ENCODE assay signal across 18 mouse cellular contexts in the genomic region with DNA sequence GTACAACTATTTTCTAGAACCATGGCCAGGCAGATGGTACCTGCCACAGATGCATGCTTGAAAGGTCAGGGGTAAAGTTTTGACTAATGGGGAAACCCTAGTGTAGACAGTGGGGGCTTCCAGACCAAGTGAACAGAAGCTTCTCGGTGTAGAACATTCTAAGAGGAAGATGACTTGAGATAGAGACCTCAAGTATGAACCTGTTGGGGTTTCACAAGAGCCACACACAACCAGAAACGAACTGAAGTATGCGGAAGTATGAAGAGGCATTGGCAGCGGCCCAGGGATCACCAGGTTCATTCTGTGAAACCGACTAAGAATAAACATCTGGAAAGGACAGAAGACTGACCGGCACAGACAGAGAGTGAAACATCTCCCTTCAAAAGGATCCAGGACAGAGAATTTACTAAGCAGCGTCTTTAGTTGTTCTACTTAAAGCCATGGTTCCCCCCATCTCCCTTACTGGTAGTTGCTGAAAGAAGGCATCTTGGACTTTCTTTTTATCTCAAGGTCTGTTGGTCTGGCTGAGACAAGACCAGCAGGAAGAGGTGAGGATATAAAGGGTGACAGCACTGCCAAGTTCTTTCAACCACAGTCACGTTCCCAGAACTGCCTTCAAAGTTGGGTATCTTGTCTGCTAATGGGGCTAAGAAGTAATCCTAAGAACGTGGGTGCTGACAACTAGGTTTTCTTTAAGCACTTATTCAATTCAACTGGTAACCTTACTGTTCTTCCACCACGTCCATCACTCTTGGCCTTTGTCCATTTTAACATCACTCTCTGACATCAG. TPM values are rescaled to one million over a fixed set of nuclear protein-coding genes. Genes with fewer than 3 reads are reported as not detected.
DNase-seq lines count a peak whose midpoint lies in the region; ATAC-seq and TF ChIP-seq lines count a peak whose summit lies in the region.
"Had no signal": no experiment of that assay in that cellular context is flagged by ENCODE, and none has a peak within 500 bp of the region (broad histone marks: within the 10 kb centered on the region; RNA-seq: fewer than 3 reads in every experiment).

No protein-coding gene starts in this region.

- H3K79me2 ChIP-seq in heart, adult 2 months (replicated peaks; ENCODE audit: control insufficient read depth, insufficient read depth, low read length), result no peaks in the 10 kb centered on the region

- WGBS in neural tube, embryonic 15.5 days, result 87% methylated on average over 10 of the region's 10 CpGs
- 63% methylated on average over 10 of the region's 10 CpGs for WGBS in heart, adult 2 months

- TF ChIP-seq CTCF in heart, adult 2 months (IDR thresholded peaks at IDR 0.05), result no peak

- H3K4me3 ChIP-seq in neural tube, embryonic 15.5 days (replicated peaks), result no peak overlapping the region
- no peak overlapping the region for H3K4me3 ChIP-seq in heart, adult 2 months
- H3K4me3 ChIP-seq: embryonic facial prominence, embryonic 12.5 days; forebrain, embryonic 10.5 days; heart, embryonic 13.5 days; hindbrain, embryonic 10.5 days; stomach, embryonic 15.5 days had no signal

- H3K4me2 ChIP-seq in neural tube, embryonic 15.5 days, result no peak overlapping the region
- H3K4me2 ChIP-seq: embryonic facial prominence, embryonic 12.5 days; heart, embryonic 13.5 days; stomach, embryonic 15.5 days had no signal

- TF ChIP-seq POLR2A in heart, adult 2 months (IDR thresholded peaks at IDR 0.05; ENCODE audit: insufficient read depth, low read depth, low read length), result no peak

- no peak for TF ChIP-seq EP300 in heart, adult 2 months (IDR thresholded peaks at IDR 0.05; ENCODE audit: insufficient read depth, low read depth, low read length)

- H3K9me3 ChIP-seq in neural tube, embryonic 15.5 days (replicated peaks), result no peaks in the 10 kb centered on the region
- H3K9me3 ChIP-seq: embryonic facial prominence, embryonic 12.5 days; forebrain, embryonic 10.5 days; heart, embryonic 13.5 days; hindbrain, embryonic 10.5 days; stomach, embryonic 15.5 days had no signal

- intact Hi-C loops in heart, postnatal 36 days (cut with DNase I), result loop anchor here (5.0 kb wide), 1 partner anchor 49 kb away; no protein-coding TSS in a partner anchor
- intact Hi-C loops in heart, adult 2 months (cut with DNase I), result no loop called here

- H3K27ac ChIP-seq in neural tube, embryonic 15.5 days (replicated peaks), result no peak overlapping the region
- H3K27ac ChIP-seq in heart, adult 2 months, result no peak overlapping the region
- H3K27ac ChIP-seq: embryonic facial prominence, embryonic 12.5 days; forebrain, embryonic 10.5 days; heart, embryonic 13.5 days; hindbrain, embryonic 10.5 days; stomach, embryonic 15.5 days had no signal

- no peaks in the 10 kb centered on the region for H3K36me3 ChIP-seq in neural tube, embryonic 15.5 days
- no peaks in the 10 kb centered on the region for H3K36me3 ChIP-seq in heart, adult 2 months (ENCODE audit: control insufficient read depth, insufficient read depth, low read length)
- H3K36me3 ChIP-seq: embryonic facial prominence, embryonic 12.5 days; forebrain, embryonic 10.5 days; heart, embryonic 13.5 days; hindbrain, embryonic 10.5 days; stomach, embryonic 15.5 days had no signal

- DNase-seq in urinary bladder, postnatal 25 days (ENCODE audit: low spot score), result peak; percentile 31
- no peak for DNase-seq in urinary bladder, adult 2 months (ENCODE audit: low spot score)
- DNase-seq in fat pad, adult 2 months (ENCODE audit: extremely low read depth, low read depth, low spot score), result peak; percentile 55
- DNase-seq in kidney, postnatal 36 days, result peak; percentile 82 to 90
- no peak for DNase-seq in heart, postnatal 36 days
- no peak for DNase-seq in heart, adult 2 months
- DNase-seq: cerebellum, adult 11-12 months; cerebellum, postnatal 36 days; gastrocnemius, postnatal 25 days; spleen, adult 18-20 months had no signal

- no peaks in the 10 kb centered on the region for H3K27me3 ChIP-seq in neural tube, embryonic 15.5 days (replicated peaks)
- H3K27me3 ChIP-seq in heart, adult 2 months (ENCODE audit: control insufficient read depth, insufficient read depth, low read length), result no peaks in the 10 kb centered on the region
- H3K27me3 ChIP-seq: embryonic facial prominence, embryonic 12.5 days; heart, embryonic 13.5 days; stomach, embryonic 15.5 days had no signal

- H3K4me1 ChIP-seq in neural tube, embryonic 15.5 days, result no peaks in the 10 kb centered on the region
- H3K4me1 ChIP-seq in heart, adult 2 months (ENCODE audit: control insufficient read depth, insufficient read depth, low read length), result peaks cover 1% of the 10 kb centered on the region; the same call in 1 of the 2 replicates
- H3K4me1 ChIP-seq: embryonic facial prominence, embryonic 12.5 days; forebrain, embryonic 10.5 days; hindbrain, embryonic 10.5 days; stomach, embryonic 15.5 days had no signal

- ATAC-seq in megakaryocyte progenitor cell, adult 5-6 weeks (replicated peaks; ENCODE audit: poor library complexity), result peak; percentile 76
- no peak for ATAC-seq in neural tube, embryonic 15.5 days (ENCODE audit: low FRiP score)

- no peak overlapping the region for H3K9ac ChIP-seq in neural tube, embryonic 15.5 days (replicated peaks)
- H3K9ac ChIP-seq in heart, adult 2 months (ENCODE audit: low read depth, low read length), result no peak overlapping the region
- H3K9ac ChIP-seq: embryonic facial prominence, embryonic 12.5 days; heart, embryonic 13.5 days; stomach, embryonic 15.5 days had no signal

RNA-seq across cellular contexts. Expression of a gene that starts 18.6 kb away (rescaled TPM):
- 5.0 and 5.3 TPM in 2 replicates for polyA plus RNA-seq in urinary bladder, adult 2 months (2012; rRNA removed)
- total RNA-seq in megakaryocyte progenitor cell, adult 5-6 weeks (2015), result not detected in 2 replicates
- total RNA-seq in megakaryocyte progenitor cell, adult 5-6 weeks (2017), result under 0.01 TPM in 1 of 2 replicates, not detected in the other
- total RNA-seq in heart, postnatal 36 days (2021), result 1 to 10 TPM; 1.6 to 2.1 TPM
- 0.15 and 1.9 TPM in 2 replicates for polyA plus RNA-seq in neural tube, embryonic 15.5 days (2015; fragmentation: Nextera tagmentation; extraction: Ambion mirVana)
- total RNA-seq in heart, adult 2 months (2021), result 1 to 10 TPM in 1 of 2 experiments, under 1 TPM in 1; 0.89 to 1.5 TPM
- 1.2 and 2.6 TPM in 2 replicates for polyA plus RNA-seq in heart, adult 2 months (2012; rRNA removed)
- total RNA-seq: neutrophil, adult 5-6 weeks had no signal

Comparison
In these comparisons a context has a peak if more than half of its experiments do, and no peak if none do; other contexts are left out.
1. DNase-seq: peak in urinary bladder, postnatal 25 days (single experiment), fat pad, adult 2 months (single experiment) and kidney, postnatal 36 days (2 of 2); none in urinary bladder, adult 2 months (single experiment), heart, postnatal 36 days (0 of 2) and heart, adult 2 months (0 of 2).